Mouse (Mus musculus) stomach, embryonic 16.5 days (tissue): Measurements from ENCODE around the gene Gpr62. TPM values are rescaled to one million over a fixed set of nuclear protein-coding genes. Genes with fewer than 3 reads are reported as not detected.

Experiments used
- ATAC-seq: fragments of 200-750 bp; cut with Nextera tagmentation; 2 replicates; pipeline ENCODE4 v1.8.0; 2017; ENCODE audit warnings: moderate number of reproducible peaks, moderate TSS enrichment; ENCODE audit not compliant: insufficient read depth, low FRiP score
- H3K27ac ChIP-seq: fragments of 300-500 bp; sonication (generic); 2 replicates; pipeline ENCODE4 v1.5.1; 2014; ENCODE audit warnings: low read length
- H3K27me3 ChIP-seq: fragments of 300-500 bp; sonication (generic); 2 replicates; pipeline ENCODE4 v1.6.1; 2014; ENCODE audit warnings: low read length, control low read depth, mixed read lengths; ENCODE audit not compliant: control insufficient read depth, insufficient read depth
- H3K36me3 ChIP-seq: fragments of 300-500 bp; sonication (generic); 2 replicates; pipeline ENCODE4 v1.6.1; 2014; ENCODE audit warnings: low read length; ENCODE audit not compliant: control insufficient read depth, insufficient read depth
- H3K4me1 ChIP-seq: fragments of 300-500 bp; sonication (generic); 2 replicates; pipeline ENCODE4 v1.6.1; 2014; ENCODE audit warnings: low read length, control low read depth, mixed read lengths; ENCODE audit not compliant: control insufficient read depth, insufficient read depth
- H3K4me2 ChIP-seq: fragments of 300-500 bp; sonication (generic); 2 replicates; pipeline ENCODE4 v1.6.1; 2014; ENCODE audit warnings: low read depth, low read length, mixed read lengths
- H3K4me3 ChIP-seq: fragments of 300-500 bp; sonication (generic); replicated peaks from 2 replicates; pipeline ENCODE4 v1.5.1; 2014; ENCODE audit warnings: mild to moderate bottlenecking, low read length
- H3K9ac ChIP-seq: fragments of 300-500 bp; sonication (generic); 2 replicates; pipeline ENCODE4 v1.6.1; 2014; ENCODE audit warnings: low read length
- H3K9me3 ChIP-seq: fragments of 300-500 bp; sonication (generic); replicated peaks from 2 replicates; pipeline ENCODE4 v1.6.1; 2016; ENCODE audit warnings: low read length, control low read depth; ENCODE audit not compliant: control insufficient read depth
- WGBS: fragments of 180-500 bp; shearing (Covaris S2); extraction: QIAGEN DNeasy Blood & Tissue Kit; methylation state at CpG from one replicate; pipeline ENCODE4 v1.1.7; 2014; 5-methylcytosine and 5-hydroxymethylcytosine counted together
- polyA plus RNA-seq: library from polyadenylated mRNA; unstranded; fragments of >200 nt; fragmentation: Nextera tagmentation; extraction: Ambion mirVana; gene quantifications from 2 replicates; pipeline ENCODE4 v1.2.1, GENCODE M21; 2015

Gpr62 gene
- polyA plus RNA-seq, 1 experiment from 2014 or later: 0.26 TPM

DNA sequence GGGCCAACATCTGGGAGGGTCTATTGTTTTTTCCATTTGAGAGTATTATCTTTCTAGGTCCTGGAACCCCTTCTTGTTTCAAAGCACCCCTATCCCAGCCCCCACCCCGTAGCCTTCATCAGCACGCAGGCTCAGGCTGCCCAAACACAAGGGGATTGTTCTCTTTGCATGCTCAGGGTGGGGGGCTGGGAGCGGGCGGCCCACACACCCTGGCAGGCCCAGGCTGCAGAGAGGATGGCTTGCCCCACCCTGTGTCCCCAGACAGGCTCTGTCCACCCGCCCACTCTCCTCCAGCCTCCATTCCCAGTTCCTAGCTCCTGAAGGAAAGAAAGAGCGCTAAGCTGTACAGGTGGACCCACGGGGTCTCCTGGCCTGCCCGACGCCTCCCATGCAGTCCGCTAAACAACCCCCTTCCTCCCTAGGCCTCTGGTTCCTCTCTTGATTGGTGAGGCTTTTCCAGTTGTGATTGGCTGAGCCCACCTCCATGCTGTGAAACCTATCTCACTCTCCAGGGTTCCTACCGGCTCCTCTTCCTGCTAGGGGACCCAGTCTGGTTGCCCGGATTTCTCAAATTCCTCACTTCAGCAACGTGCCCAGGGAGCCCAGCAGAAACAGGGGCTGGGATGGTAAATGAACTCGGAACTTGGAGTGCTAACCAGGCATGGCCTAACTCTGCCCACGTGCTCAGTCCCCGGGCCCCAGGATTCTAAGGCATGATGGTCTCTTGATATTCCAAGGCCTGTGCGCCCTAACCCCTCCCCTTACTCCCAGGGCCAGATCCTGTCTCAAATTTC is 10.7 kb downstream of the Gpr62 start:
- no peaks in the 10 kb centered on the region for H3K27me3 ChIP-seq
- no peaks in the 10 kb centered on the region for H3K36me3 ChIP-seq
- H3K4me2 ChIP-seq: peak overlapping the region; percentile 67
- H3K4me1 ChIP-seq: peaks cover 50% of the 10 kb centered on the region
- H3K9me3 ChIP-seq: no peaks in the 10 kb centered on the region
- no peak for ATAC-seq
- H3K4me3 ChIP-seq: peak overlapping the region; percentile 69
- peak overlapping the region; percentile 83 for H3K9ac ChIP-seq
- 12% methylated on average over 17 of the region's 17 CpGs for WGBS
- H3K27ac ChIP-seq: peak overlapping the region; percentile 58

DNA sequence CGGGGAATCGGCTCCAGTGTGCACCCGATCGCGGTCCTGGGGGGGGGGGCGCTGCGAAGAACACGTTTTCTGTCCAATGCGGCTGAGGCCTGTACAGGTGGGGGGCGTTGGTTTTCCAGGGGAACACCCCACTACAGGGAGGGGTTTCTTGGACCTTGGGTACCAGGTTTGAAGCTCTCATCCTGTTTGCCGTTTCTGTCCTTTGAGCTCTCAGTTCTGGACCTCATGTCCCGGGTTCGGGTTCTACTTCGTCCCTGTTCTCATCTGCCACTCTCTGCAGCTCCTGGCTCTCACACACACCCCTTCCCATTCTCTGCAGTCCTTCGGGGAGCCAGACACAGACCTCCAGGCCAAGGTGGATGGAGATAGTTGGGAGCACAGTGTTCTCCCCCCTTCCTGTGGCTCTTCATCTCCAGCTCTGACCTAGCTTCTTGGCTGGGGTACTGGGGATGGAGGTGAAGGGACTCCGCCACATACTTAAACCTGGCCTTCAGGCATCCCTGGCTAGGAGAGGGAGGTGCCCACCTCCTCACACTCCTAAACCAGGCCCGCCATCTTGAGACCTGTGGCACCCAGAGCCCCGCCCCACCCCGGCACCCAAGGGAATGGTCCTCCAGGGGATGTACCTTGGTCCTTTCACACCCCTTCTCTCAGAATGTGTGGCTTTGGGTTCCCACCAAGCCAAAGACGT is 11.5 kb downstream of the Gpr62 start:
- H3K4me1 ChIP-seq: peaks cover 56% of the 10 kb centered on the region
- peak; percentile 11; the same call in 1 of the 2 replicates for ATAC-seq
- peak overlapping the region; percentile 69 for H3K4me3 ChIP-seq
- H3K27me3 ChIP-seq: no peaks in the 10 kb centered on the region
- H3K9me3 ChIP-seq: no peaks in the 10 kb centered on the region
- no peaks in the 10 kb centered on the region for H3K36me3 ChIP-seq
- peak overlapping the region; percentile 83 for H3K9ac ChIP-seq
- H3K27ac ChIP-seq: peak overlapping the region; percentile 77
- H3K4me2 ChIP-seq: peak overlapping the region; percentile 67
- 1% methylated on average over 20 of the region's 20 CpGs for WGBS

DNA sequence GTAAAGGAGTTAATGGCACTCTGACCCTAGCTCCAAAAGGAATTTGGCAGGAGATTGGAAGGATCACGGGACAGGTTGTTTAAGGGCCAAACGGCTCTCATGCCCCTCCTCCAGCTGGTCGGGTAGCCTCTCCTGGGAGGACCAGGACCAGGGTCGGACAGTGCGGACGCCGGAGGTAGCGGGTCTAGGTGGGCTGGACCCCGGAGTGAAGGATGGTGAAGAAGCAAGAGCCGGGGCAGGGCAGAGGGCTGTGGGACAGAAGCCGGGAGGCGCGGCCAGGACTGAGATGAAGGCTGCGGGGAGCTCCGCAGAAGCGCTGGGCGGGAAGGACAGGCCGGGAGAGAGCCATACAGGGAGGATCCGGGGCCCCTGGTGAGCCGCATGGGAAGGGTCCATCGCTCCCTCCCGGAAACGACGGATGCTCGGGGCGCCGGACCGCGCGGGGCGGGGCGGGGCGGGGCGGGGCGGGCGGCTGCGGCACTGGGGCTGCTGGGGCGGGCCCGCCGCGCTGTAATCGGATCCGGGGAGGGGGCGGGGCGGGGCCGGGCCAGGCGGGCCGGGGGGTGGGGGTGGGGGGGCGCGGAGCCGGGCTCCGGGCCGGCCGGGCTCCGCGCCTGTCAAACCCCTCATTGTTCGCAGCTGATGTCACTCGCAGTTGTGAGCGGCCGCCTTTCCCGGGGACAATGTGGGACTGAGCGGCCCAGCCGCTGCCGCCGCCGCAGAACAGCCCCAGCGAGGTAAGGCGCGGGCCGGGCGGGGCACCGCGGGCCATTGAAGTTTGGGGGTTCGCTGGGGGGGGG is 12.3 kb downstream of the Gpr62 start, which contains the start of gene Pcbp4:
Gene Pcbp4, plus strand, starts transcription at position 21 of the 800 bp plus-strand sequence.
- H3K9ac ChIP-seq: peak within 1 kb of the TSS; percentile 83
- peak within 1 kb of the TSS; percentile 69 for H3K4me3 ChIP-seq
- H3K9me3 ChIP-seq: no peaks in the 10 kb centered on the region
- H3K36me3 ChIP-seq: no peaks in the 10 kb centered on the region
- peaks cover 60% of the 10 kb centered on the region for H3K4me1 ChIP-seq
- WGBS: under 1% methylated on average over 35 of the region's 74 CpGs
- peak within 1 kb of the TSS; percentile 67 for H3K4me2 ChIP-seq
- H3K27me3 ChIP-seq: no peaks in the 10 kb centered on the region
- ATAC-seq: peak; percentile 79
- H3K27ac ChIP-seq: peak within 1 kb of the TSS; percentile 77

DNA sequence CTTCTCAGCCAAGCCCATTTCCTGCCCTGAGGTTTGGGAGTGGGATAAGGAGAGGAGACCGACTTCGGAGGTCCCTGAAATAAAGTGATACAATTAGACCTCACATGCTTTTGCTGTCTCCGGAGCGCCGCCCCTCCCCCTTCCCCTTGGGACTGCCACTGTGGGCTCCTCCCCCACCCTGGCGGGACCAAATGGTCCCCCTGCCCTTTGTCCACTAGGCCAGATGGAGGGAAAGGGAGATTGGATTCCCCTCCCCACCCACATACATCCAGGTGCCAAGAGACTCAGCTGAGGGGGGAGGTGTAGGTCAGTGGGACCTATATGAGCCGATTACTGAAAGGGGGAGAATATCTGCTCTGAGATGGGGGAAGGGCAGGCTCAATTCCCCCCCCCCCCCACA is 12.9 kb downstream of the Gpr62 start:
- H3K4me2 ChIP-seq: peak overlapping the region; percentile 67
- H3K27me3 ChIP-seq: no peaks in the 10 kb centered on the region
- no peaks in the 10 kb centered on the region for H3K36me3 ChIP-seq
- peak overlapping the region; percentile 33; the same call in 1 of the 2 replicates for H3K9ac ChIP-seq
- no peak overlapping the region for H3K27ac ChIP-seq
- peak overlapping the region; percentile 69 for H3K4me3 ChIP-seq
- ATAC-seq: no peak
- WGBS: 8% methylated on average over 7 of the region's 7 CpGs
- H3K9me3 ChIP-seq: no peaks in the 10 kb centered on the region
- H3K4me1 ChIP-seq: peaks cover 65% of the 10 kb centered on the region

DNA sequence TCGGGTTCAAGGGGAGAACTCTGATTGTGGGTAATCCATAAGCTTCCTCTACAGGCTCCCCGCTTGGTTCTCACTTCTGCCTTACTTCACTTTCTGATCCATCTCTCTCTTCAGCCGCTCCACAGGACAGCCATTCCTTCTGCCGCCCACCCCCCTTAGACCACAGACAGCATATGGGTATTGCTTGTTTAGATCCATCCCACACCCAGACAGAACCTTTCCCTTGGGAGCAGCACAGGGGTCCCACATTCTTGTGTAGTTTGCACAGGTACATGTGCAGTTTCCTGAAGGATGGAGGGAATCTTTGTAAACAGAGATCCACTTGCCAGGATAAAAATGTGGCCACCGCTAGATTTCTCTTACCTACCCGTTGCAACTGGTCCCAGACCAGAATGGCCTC is 13.4 kb downstream of the Gpr62 start:
- Histone ChIP-seq H3K36me3 (no peaks in the 10 kb centered on the region), H3K4me3 (no peak overlapping the region), H3K9ac (no peak overlapping the region), H3K27ac (no peak overlapping the region), H3K4me2 (no peak overlapping the region), H3K4me1 (peaks cover 68% of the 10 kb centered on the region), H3K9me3 (no peaks in the 10 kb centered on the region), H3K27me3 (no peaks in the 10 kb centered on the region)
- ATAC-seq: no peak
- WGBS: 42% methylated on average over 6 of the region's 6 CpGs

DNA sequence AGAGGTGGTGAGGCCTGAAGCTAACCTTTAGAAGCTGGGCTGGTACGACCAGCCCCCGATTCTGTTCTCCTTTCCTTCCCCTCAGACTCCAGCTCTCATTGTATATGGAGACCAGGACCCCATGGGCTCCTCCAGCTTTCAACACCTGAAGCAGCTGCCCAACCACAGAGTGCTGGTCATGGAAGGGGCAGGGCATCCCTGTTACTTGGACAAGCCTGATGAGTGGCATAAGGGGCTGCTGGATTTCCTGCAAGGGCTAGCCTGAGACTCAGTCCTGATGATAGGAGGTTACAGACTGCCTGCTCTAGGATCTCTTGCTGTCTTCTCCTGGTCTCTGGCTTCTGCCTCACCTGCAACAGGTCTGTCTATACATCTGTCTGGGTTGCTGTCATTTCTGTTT is 13.8 kb downstream of the Gpr62 start:
- Histone ChIP-seq H3K4me3 (no peak overlapping the region), H3K4me2 (no peak overlapping the region), H3K9me3 (no peaks in the 10 kb centered on the region), H3K27ac (no peak overlapping the region), H3K27me3 (no peaks in the 10 kb centered on the region), H3K9ac (no peak overlapping the region), H3K4me1 (peaks cover 68% of the 10 kb centered on the region), H3K36me3 (no peaks in the 10 kb centered on the region)
- 63% methylated on average over 2 of the region's 2 CpGs for WGBS
- ATAC-seq: no peak

DNA sequence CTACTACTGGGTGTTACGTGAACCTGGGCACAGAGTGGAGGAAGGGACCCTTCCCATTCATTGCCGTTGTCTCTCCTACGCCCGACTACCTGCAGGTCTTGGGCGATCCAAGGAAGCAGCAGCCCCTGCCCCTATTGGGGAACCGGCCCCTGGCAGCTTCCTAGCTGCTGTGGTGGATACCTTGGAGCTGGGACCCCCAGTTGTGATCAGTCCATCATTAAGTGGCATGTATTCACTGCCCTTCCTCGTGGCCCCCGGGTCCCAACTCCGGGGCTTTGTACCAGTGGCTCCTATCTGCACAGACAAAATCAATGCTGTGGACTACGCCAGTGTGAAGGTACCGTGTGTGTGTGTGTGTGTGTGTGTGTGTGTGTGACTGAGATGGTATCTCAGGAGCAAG is 14.4 kb downstream of the Gpr62 start:
- Histone ChIP-seq H3K9me3 (no peaks in the 10 kb centered on the region), H3K27ac (no peak overlapping the region), H3K9ac (0 out of 2 replicates have a peak overlapping the region, but pooled peaks have one; percentile 10), H3K4me3 (no peak overlapping the region), H3K36me3 (no peaks in the 10 kb centered on the region), H3K4me2 (0 out of 2 replicates have a peak overlapping the region, but pooled peaks have one; percentile 7), H3K4me1 (peaks cover 68% of the 10 kb centered on the region), H3K27me3 (no peaks in the 10 kb centered on the region)
- WGBS: 68% methylated on average over 11 of the region's 11 CpGs
- ATAC-seq: no peak

DNA sequence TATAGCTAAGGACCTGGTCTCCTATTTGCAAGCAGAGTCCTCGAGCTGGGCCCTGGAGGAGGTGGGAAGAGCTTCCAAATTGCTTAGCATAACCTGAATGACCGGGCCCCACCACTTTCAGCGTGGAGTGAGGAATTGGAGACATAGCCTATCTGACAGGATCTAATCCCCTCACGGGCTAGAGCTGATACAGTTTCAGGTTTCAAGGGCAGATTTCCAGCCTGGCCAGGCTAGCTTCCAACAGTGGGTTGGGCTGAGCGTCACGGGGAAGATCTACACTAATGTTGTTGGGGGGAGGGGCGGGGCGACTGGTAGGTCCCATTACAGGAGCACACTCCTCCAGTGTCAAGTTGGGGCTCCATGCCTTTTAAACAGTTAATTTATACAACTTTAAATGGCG is 15.1 kb downstream of the Gpr62 start:
- ATAC-seq: peak; percentile 6; the same call in 1 of the 2 replicates
- peaks cover 62% of the 10 kb centered on the region for H3K4me1 ChIP-seq
- H3K9me3 ChIP-seq: no peaks in the 10 kb centered on the region
- peak overlapping the region; percentile 48 for H3K27ac ChIP-seq
- WGBS: 13% methylated on average over 9 of the region's 9 CpGs
- H3K4me3 ChIP-seq: no peak overlapping the region
- peak overlapping the region; percentile 7; the same call in 1 of the 2 replicates for H3K4me2 ChIP-seq
- H3K9ac ChIP-seq: no peak overlapping the region
- H3K27me3 ChIP-seq: no peaks in the 10 kb centered on the region
- no peaks in the 10 kb centered on the region for H3K36me3 ChIP-seq
